Mouse (Mus musculus): Measurements from ENCODE around the gene Bclaf1. TPM values are rescaled to one million over a fixed set of nuclear protein-coding genes. Genes with fewer than 3 reads are reported as not detected.
A peak's percentile ranks its signal among the peaks of the same experiment; 100 is the strongest.

Gene Bclaf1
- polyA plus RNA-seq (2016; fragmentation: Nextera tagmentation; extraction: Ambion mirVana): 105 and 116 TPM in 2 replicates

DNA sequence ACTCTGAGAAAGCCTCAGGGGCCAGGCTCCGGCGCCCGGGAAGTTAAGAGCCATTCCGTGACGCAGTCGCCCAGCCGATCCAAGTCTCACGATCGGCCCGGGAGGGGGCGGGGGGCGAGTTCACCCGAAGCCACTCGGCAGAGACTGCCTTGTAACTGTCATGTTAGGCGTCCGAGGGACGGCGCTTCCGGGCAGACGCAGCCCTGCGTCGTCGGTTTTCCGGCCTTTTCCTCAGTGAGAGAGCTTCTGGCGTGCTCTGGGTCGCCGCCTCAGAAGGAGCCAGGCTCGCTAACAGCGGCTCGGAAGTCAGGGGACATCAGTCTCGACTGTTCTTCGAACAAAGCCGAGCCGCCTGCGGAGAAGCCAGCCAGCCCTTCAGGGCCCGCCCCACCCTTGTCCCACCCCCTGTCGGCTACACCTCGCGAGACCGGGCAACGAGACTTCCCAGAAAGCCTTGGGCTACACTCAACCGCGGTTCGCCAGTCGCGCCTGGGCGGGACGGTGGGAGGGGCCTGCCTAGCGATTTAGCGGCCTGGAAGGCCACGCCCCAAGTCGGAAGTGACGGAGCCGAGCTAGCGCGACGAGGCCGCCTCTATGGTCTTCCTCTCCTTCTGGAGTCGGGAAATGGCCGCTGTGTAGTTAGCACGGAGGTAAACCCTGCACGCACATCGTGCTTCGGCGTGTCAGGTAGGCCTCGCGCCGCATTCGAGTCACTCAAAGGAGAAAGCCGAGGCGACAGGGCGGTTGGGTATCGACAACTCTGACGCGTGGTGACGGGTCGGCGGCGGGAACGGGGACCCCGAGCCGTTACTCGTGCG lies at the start of gene Bclaf1:
Bclaf1 (plus strand) TSS at position 552 of the 818 bp plus-strand sequence.
- under 1% methylated on average over 84 of the region's 84 CpGs for WGBS
- Histone ChIP-seq H3K4me3 (peak within 1 kb of the TSS; percentile 89), H3K27ac (peak within 1 kb of the TSS; percentile 99), H3K4me1 (peaks cover 14% of the 10 kb centered on the region), H3K27me3 (ENCODE audit: insufficient read depth, poor library complexity, severe bottlenecking) (no peaks in the 10 kb centered on the region), H3K36me3 (0 out of 2 replicates have a peak, but pooled peaks cover 5% of the 10 kb centered on the region), H3K9me3 (no peaks in the 10 kb centered on the region)
- DNase-seq (ENCODE audit: low spot score): peak; percentile 100

DNA sequence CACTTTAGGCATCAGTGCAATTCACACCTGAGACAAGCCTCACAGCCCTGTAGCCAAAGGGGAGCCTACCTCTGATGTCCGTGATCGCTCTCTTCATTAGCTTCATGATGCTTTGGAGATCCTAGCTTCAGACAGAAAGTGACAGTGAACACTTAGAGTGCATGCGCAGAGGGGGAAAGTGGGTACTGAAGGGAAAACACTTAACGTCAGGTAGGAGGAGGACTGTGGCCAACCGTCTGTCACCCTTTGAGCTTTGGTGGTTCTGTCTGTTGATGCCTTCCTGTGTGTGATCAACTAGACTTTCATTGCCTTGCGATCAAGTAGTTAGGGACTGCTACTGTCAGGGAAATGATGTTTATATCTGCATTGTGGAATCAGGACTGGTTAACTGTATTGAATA lies 49.4 kb upstream of the Bclaf1 start:
- no peak for DNase-seq (ENCODE audit: low spot score)
- no peaks in the 10 kb centered on the region for H3K36me3 ChIP-seq
- 82% methylated on average over 6 of the region's 6 CpGs for WGBS
- H3K27ac ChIP-seq: no peak overlapping the region
- no peaks in the 10 kb centered on the region for H3K9me3 ChIP-seq
- no peak overlapping the region for H3K4me3 ChIP-seq
- peaks cover 6% of the 10 kb centered on the region; the same call in 1 of the 2 replicates for H3K4me1 ChIP-seq
- no peaks in the 10 kb centered on the region for H3K27me3 ChIP-seq (ENCODE audit: insufficient read depth, poor library complexity, severe bottlenecking)

DNA sequence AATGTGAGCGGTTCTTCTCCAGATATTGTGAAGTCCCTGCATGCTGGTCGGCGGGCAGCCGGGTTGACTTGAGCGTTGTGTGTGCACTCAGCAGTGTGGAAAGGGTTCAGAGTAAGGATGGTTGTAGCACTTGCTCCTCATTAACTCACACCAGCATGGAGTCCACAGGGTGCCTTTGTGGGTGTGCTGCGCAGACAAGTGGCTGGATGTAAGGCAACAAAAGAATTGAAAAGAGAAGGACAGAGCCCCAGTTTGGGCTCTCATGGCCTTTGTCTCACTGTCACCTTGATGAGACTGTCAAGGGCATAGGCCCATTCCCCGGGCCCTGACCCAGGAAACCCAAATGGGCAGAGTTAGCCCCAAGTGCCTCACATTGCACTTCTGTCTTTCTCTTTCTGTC lies 47.8 kb upstream of the Bclaf1 start:
- 90% methylated on average over 7 of the region's 7 CpGs for WGBS
- no peak overlapping the region for H3K27ac ChIP-seq
- no peaks in the 10 kb centered on the region for H3K9me3 ChIP-seq
- H3K27me3 ChIP-seq (ENCODE audit: insufficient read depth, poor library complexity, severe bottlenecking): no peaks in the 10 kb centered on the region
- no peak for DNase-seq (ENCODE audit: low spot score)
- no peak overlapping the region for H3K4me3 ChIP-seq
- H3K36me3 ChIP-seq: no peaks in the 10 kb centered on the region
- H3K4me1 ChIP-seq: peaks cover 6% of the 10 kb centered on the region; the same call in 1 of the 2 replicates

DNA sequence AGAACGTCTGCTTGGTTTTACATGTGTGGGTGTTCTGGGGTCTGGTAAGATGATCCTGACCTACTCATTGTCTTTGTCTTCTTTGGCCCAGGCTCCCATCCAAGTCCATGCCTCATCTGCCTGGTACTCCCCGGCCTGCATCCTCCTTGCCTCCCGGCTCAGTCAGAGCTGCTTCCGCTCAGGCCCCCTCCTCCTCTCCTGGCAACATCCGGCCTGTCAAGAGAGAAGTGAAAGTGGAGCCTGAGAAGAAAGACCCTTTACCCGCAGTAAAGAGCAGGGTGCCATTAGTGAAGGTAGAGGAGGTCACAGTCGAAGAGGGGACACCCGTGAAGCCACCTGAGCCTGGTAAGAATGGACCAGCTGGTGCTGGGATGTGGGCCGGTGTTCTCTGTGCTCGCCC lies 45.2 kb upstream of the Bclaf1 start:
- 0 out of 2 replicates have a peak, but pooled peaks cover 3% of the 10 kb centered on the region for H3K36me3 ChIP-seq
- no peak overlapping the region for H3K4me3 ChIP-seq
- WGBS: 78% methylated on average over 10 of the region's 10 CpGs
- H3K9me3 ChIP-seq: peaks cover under 1% of the 10 kb centered on the region; the same call in 1 of the 2 replicates
- DNase-seq (ENCODE audit: low spot score): no peak
- peaks cover 6% of the 10 kb centered on the region; the same call in 1 of the 2 replicates for H3K4me1 ChIP-seq
- H3K27ac ChIP-seq: peak overlapping the region; percentile 37; the same call in 1 of the 2 replicates
- no peaks in the 10 kb centered on the region for H3K27me3 ChIP-seq (ENCODE audit: insufficient read depth, poor library complexity, severe bottlenecking)

DNA sequence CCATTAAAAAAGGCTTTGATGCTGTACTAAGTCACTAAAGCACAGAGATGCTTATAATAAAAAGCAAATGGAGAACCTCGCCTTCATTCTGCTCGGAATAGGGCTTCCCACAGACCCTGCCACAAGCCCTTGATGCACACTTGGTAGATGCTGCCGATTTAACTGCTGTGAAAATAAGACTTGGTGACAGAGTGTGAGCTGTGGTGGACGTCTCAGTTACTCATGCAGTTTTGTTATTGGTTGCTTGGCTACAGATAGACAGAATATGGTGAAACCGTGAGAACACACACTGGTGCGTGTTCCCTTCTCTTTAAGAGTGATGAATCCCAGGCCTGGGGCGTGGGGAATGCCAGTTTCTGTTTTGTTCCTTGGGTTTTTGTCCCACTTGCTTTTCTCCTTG lies 43.3 kb upstream of the Bclaf1 start:
- H3K4me3 ChIP-seq: no peak overlapping the region
- no peak for DNase-seq (ENCODE audit: low spot score)
- peaks cover 15% of the 10 kb centered on the region for H3K4me1 ChIP-seq
- H3K27ac ChIP-seq: no peak overlapping the region
- WGBS: 68% methylated on average over 7 of the region's 7 CpGs
- 0 out of 2 replicates have a peak, but pooled peaks cover 3% of the 10 kb centered on the region for H3K36me3 ChIP-seq
- peaks cover 4% of the 10 kb centered on the region; the same call in 1 of the 2 replicates for H3K9me3 ChIP-seq
- no peaks in the 10 kb centered on the region for H3K27me3 ChIP-seq (ENCODE audit: insufficient read depth, poor library complexity, severe bottlenecking)

DNA sequence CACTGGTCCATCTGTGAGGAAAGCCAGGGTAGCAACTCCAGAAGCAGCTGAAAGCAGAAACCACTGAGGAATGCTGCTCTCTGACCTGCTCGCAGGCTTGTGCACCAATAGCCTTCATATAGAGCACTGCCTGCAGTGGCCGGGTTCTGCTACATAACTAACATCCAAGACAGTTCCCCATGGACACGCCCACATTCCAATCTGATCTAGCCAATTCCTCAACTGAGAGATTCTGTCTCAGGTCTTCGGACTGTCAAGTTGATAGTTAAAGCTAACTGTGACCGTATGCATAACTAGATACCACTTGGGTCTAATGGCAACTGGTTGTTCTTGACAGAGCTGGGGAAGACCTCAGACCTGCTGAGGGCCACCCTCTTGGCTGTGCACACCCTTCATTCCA lies 39.9 kb upstream of the Bclaf1 start:
- peaks cover 4% of the 10 kb centered on the region; the same call in 1 of the 2 replicates for H3K9me3 ChIP-seq
- DNase-seq (ENCODE audit: low spot score): no peak
- no peak overlapping the region for H3K27ac ChIP-seq
- peaks cover 17% of the 10 kb centered on the region for H3K4me1 ChIP-seq
- 0 out of 2 replicates have a peak, but pooled peaks cover 3% of the 10 kb centered on the region for H3K36me3 ChIP-seq
- no peaks in the 10 kb centered on the region for H3K27me3 ChIP-seq (ENCODE audit: insufficient read depth, poor library complexity, severe bottlenecking)
- no peak overlapping the region for H3K4me3 ChIP-seq
- 77% methylated on average over 5 of the region's 5 CpGs for WGBS

DNA sequence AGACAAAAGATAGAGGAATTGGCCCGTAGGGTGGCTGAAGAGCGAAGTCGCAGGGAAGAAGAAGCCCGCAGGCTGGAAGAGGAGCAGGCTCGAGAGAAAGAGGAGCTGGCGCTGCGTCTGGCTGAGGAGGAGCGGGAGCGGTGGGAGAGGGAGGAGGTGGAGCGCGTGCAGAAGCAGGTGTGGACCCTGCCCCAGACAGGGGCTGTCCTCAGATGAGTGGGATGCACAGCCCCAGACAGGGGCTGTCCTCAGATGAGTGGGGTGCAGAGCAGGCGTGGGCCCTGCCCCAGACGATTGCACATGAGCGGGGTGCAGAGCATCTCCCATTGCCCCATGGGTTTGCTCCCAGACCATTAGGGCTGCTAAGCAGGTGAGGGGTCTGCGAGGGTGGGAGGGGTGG lies 39.0 kb upstream of the Bclaf1 start:
- Histone ChIP-seq H3K9me3 (peaks cover 4% of the 10 kb centered on the region; the same call in 1 of the 2 replicates), H3K27ac (peak overlapping the region; percentile 37), H3K27me3 (ENCODE audit: insufficient read depth, poor library complexity, severe bottlenecking) (no peaks in the 10 kb centered on the region), H3K4me1 (peaks cover 17% of the 10 kb centered on the region), H3K36me3 (0 out of 2 replicates have a peak, but pooled peaks cover 3% of the 10 kb centered on the region), H3K4me3 (no peak overlapping the region)
- WGBS: 59% methylated on average over 15 of the region's 15 CpGs
- no peak for DNase-seq (ENCODE audit: low spot score)

DNA sequence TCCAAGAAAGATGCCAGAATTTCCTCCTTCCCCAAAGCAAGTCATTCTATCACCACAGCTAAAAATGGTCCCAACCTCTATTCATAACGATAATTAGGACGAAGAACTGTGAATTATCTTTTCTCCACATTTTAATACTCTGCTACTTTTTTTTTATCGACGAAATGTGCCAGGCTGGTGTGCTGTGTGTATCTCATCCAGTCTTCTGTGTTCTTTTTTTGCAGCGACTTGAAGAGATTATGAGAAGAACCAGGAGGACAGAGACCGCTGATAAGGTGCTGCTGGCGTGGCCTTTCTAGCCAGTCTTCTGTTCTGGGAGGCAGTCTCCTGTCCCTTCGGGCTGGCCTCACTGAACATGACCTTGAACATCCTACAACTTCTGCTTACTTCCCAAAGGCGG lies 38.2 kb upstream of the Bclaf1 start:
- Histone ChIP-seq H3K27ac (peak overlapping the region; percentile 37; the same call in 1 of the 2 replicates), H3K4me3 (no peak overlapping the region)
- 60% methylated on average over 9 of the region's 9 CpGs for WGBS

DNA sequence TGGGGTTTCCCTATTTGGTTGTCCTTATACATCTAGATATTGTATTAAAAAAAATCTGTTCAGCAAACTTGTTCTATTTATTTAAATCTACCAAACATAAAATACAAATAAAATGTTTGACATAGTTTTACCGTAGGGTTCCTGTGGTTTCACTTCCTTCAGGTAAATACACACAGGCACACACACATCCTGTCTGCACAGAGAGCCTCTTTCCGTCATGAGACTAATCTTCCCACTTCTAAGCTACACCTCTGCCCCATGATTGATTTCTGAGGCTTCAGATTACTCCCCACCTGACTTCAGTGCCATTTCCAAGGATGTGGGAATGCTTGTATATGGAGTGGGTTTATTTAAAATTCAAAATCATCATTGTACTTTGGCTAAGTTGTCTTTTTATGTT lies 30.8 kb upstream of the Bclaf1 start:
- Histone ChIP-seq H3K4me3 (no peak overlapping the region), H3K27ac (no peak overlapping the region), H3K36me3 (no peaks in the 10 kb centered on the region), H3K4me1 (peaks cover 24% of the 10 kb centered on the region), H3K27me3 (ENCODE audit: insufficient read depth, poor library complexity, severe bottlenecking) (no peaks in the 10 kb centered on the region), H3K9me3 (no peaks in the 10 kb centered on the region)
- no peak for DNase-seq (ENCODE audit: low spot score)
- WGBS: 63% methylated on average over 2 of the region's 2 CpGs

More for the DNA sequence above, 38.2 kb upstream of the Bclaf1 start:
- Histone ChIP-seq H3K9me3 (peaks cover 4% of the 10 kb centered on the region; the same call in 1 of the 2 replicates), H3K36me3 (0 out of 2 replicates have a peak, but pooled peaks cover 3% of the 10 kb centered on the region), H3K27me3 (ENCODE audit: insufficient read depth, poor library complexity, severe bottlenecking) (no peaks in the 10 kb centered on the region), H3K4me1 (peaks cover 17% of the 10 kb centered on the region)
- no peak for DNase-seq (ENCODE audit: low spot score)

DNA sequence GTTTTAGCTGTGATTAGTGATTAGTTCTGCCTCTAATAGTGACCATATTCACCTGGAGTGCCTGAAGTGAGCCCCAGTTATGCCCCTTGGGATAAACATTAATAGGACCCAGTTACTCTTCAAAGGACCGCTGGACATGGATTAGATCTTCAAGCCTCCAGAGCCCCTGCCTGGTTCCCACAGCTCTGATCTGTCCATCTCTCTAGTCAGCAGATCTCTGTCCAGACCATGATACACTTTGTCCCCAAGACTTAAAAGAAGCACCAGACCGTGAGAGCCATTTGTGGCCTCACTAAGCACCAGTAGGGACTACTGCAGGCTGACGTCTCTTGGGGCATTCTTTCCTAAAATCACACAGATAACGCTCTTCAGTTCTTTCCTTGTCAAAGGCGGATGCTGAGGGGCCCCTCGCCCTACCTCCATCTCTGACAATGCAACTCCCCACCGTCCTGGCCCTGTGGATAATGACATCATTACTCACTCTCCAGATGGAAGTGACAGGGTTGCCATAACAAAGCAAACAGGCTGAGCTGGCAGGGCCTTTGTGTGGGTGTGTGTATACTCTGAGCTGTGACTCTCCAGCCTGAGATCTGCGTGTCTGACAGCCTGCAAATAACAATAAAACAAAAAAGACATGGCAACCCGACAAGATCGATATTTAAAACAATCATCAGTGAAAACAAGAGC lies 26.8 kb upstream of the Bclaf1 start:
- peak overlapping the region; percentile 81 for H3K27ac ChIP-seq
- H3K27me3 ChIP-seq (ENCODE audit: insufficient read depth, poor library complexity, severe bottlenecking): no peaks in the 10 kb centered on the region
- no peak overlapping the region for H3K4me3 ChIP-seq
- peak; percentile 85 for DNase-seq (ENCODE audit: low spot score)
- peaks cover 28% of the 10 kb centered on the region for H3K4me1 ChIP-seq
- no peaks in the 10 kb centered on the region for H3K9me3 ChIP-seq
- 24% methylated on average over 10 of the region's 10 CpGs for WGBS
- H3K36me3 ChIP-seq: no peaks in the 10 kb centered on the region

DNA sequence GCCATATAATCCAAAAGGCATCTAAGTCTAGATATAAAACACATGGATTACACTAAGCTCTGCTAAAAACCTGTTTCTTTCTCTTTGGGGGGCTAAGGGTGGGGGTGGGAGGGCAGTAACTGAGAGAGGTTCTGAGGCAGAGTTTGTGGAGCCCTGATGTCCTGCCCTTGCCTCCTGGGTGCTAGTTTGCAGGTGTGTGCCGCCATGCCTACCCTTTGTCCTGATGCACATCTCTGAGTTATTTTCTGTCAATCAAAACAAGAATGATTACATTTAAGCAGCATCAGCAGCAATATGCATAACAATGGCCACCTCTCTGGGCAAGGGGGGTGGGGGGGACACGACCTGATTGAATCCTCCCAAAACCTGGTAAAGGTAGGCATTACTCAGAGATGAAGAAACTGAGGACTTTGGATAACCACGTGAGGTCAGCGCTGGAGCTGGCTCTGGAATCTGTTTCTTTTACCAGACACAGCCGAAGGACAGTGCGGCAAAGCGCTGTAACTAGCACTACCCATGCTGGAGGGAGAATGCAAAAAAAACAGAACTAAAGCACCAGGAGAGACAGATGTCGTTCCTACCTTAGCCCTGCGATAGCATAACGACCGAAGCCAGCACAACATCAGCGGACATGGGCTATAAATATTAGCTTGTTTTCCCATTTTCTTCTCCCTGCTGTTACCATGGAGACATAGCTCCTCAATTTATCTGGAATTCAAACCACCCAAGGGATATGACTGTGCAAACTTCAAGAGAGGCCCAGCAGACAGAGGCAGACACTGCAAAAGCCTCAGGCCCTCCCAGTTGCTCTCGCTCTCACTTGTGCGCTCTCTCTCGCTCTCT lies 26.1 kb upstream of the Bclaf1 start:
- Histone ChIP-seq H3K27ac (peak overlapping the region; percentile 81), H3K4me1 (peaks cover 34% of the 10 kb centered on the region), H3K27me3 (ENCODE audit: insufficient read depth, poor library complexity, severe bottlenecking) (no peaks in the 10 kb centered on the region), H3K9me3 (no peaks in the 10 kb centered on the region), H3K4me3 (no peak overlapping the region), H3K36me3 (no peaks in the 10 kb centered on the region)
- WGBS: 60% methylated on average over 15 of the region's 15 CpGs
- no peak for DNase-seq (ENCODE audit: low spot score)

DNA sequence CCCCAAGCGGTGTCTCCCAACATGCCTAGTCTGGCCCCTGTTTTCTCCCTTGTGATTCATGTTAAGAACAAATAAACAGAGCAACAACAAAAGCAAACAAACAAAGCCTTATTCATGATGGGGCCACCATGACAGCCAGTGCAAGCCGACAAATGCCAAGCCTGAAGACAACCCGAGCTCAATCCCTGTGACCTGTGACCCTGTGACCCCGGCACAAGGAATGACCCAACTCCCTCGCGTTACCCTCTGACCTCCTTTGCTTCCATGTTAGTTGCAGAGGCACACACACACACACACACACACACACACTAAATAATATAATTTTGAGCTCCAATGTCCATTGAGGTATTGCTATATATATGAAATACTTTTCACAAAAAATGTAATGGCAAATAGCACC lies 24.9 kb upstream of the Bclaf1 start:
- H3K4me1 ChIP-seq: peaks cover 29% of the 10 kb centered on the region
- H3K27me3 ChIP-seq (ENCODE audit: insufficient read depth, poor library complexity, severe bottlenecking): no peaks in the 10 kb centered on the region
- H3K27ac ChIP-seq: no peak overlapping the region
- H3K9me3 ChIP-seq: no peaks in the 10 kb centered on the region
- no peaks in the 10 kb centered on the region for H3K36me3 ChIP-seq
- 73% methylated on average over 6 of the region's 6 CpGs for WGBS
- no peak overlapping the region for H3K4me3 ChIP-seq
- no peak for DNase-seq (ENCODE audit: low spot score)
